ENCODE assay signal across 17 mouse cellular contexts in the genomic region with DNA sequence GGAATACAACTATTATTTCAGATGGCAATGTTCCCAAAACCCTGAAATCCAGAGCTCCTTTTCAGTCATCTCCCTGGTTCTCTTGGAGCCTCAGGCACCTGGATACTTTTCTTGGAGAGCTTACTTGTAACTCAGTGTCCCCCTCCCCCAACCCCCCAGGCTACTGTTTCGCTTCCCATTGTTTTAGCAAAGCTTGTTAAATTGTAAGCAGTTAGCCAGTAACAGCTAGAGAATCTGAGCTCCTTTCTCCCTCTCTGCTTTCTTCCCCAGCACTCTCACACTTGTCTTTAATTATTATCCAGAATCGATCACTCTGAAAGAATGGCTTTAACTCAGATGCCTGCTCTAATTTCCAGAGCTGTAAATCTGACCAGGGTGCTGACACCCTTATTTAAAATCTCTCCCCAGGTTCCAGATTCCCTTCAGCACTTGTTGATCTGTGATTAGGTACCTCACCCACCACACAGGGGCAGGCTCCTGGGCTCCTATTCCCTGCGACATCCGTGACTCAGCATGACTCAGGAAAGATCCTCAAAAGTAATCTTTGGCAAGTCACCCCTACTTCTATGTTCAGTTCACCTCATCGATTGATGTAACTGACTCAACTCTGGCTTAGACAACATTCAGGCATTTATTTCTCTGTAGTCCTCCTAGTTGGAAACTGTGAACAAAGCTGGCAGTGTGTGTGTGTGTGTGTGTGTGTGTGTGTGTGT.
A peak's percentile ranks its signal among the peaks of the same experiment; 100 is the strongest.
DNase-seq lines count a peak whose midpoint lies in the region; ATAC-seq lines count a peak whose summit lies in the region.
"Had no signal": no experiment of that assay in that cellular context is flagged by ENCODE, and none has a peak within 500 bp of the region (broad histone marks: within the 10 kb centered on the region; RNA-seq: fewer than 3 reads in every experiment).

No protein-coding gene starts in this region.

- H3K4me1 ChIP-seq in midbrain, embryonic 14.5 days (ENCODE audit: control insufficient read depth, insufficient read depth, low read length): no peaks in the 10 kb centered on the region
- no peaks in the 10 kb centered on the region for H3K4me1 ChIP-seq in midbrain, embryonic 15.5 days
- H3K4me1 ChIP-seq: forebrain, embryonic 15.5 days; hindbrain, embryonic 15.5 days; liver, embryonic 12.5 days had no signal

- H3K9ac ChIP-seq in midbrain, embryonic 14.5 days (replicated peaks; ENCODE audit: low read length): no peak overlapping the region
- no peak overlapping the region for H3K9ac ChIP-seq in midbrain, embryonic 15.5 days
- H3K9ac ChIP-seq: forebrain, embryonic 15.5 days; hindbrain, embryonic 15.5 days; liver, embryonic 12.5 days had no signal

- 44% methylated on average over 5 of the region's 5 CpGs for WGBS in midbrain, embryonic 14.5 days
- WGBS in midbrain, embryonic 15.5 days: 45% methylated on average over 5 of the region's 5 CpGs

- no peak overlapping the region for H3K4me2 ChIP-seq in midbrain, embryonic 14.5 days (ENCODE audit: low read length)
- no peak overlapping the region for H3K4me2 ChIP-seq in midbrain, embryonic 15.5 days
- H3K4me2 ChIP-seq: forebrain, embryonic 15.5 days; hindbrain, embryonic 15.5 days; liver, embryonic 12.5 days had no signal

- H3K27ac ChIP-seq in midbrain, embryonic 14.5 days (replicated peaks; ENCODE audit: low read depth, low read length): no peak overlapping the region
- H3K27ac ChIP-seq in midbrain, embryonic 15.5 days: no peak overlapping the region
- H3K27ac ChIP-seq: forebrain, embryonic 15.5 days; gastrocnemius, adult 2 months; hindbrain, embryonic 15.5 days; liver, embryonic 12.5 days had no signal

- H3K9me3 ChIP-seq in midbrain, embryonic 14.5 days (ENCODE audit: control insufficient read depth, low read length): no peaks in the 10 kb centered on the region
- no peaks in the 10 kb centered on the region for H3K9me3 ChIP-seq in midbrain, embryonic 15.5 days
- H3K9me3 ChIP-seq: forebrain, embryonic 15.5 days; hindbrain, embryonic 15.5 days; liver, embryonic 12.5 days had no signal

- H3K27me3 ChIP-seq in midbrain, embryonic 14.5 days (ENCODE audit: control insufficient read depth, insufficient read depth, low read length): no peaks in the 10 kb centered on the region
- H3K27me3 ChIP-seq in midbrain, embryonic 15.5 days (replicated peaks): no peaks in the 10 kb centered on the region
- H3K27me3 ChIP-seq: forebrain, embryonic 15.5 days; hindbrain, embryonic 15.5 days; liver, embryonic 12.5 days had no signal

- H3K36me3 ChIP-seq in midbrain, embryonic 14.5 days (ENCODE audit: control insufficient read depth, insufficient read depth, low read length): no peaks in the 10 kb centered on the region
- no peaks in the 10 kb centered on the region for H3K36me3 ChIP-seq in midbrain, embryonic 15.5 days (replicated peaks)
- H3K36me3 ChIP-seq: forebrain, embryonic 15.5 days; hindbrain, embryonic 15.5 days; liver, embryonic 12.5 days had no signal

- DNase-seq in embryo, embryonic 11 days: peak; percentile 7
- DNase-seq in embryo, embryonic 9.5 days (ENCODE audit: extremely low spot score): no peak
- DNase-seq in midbrain, embryonic 14.5 days: peak; percentile 50
- peak; percentile 62 for DNase-seq in ZHBTc4 (ENCODE audit: low read depth, low spot score)
- DNase-seq in retina, embryonic 14.5 days (ENCODE audit: low spot score): peak; percentile 19
- DNase-seq in cerebellum, adult 9-10 months: no peak
- DNase-seq in adrenal gland, postnatal 36 days: no peak
- DNase-seq: cerebellum, adult 18-20 months; gastrocnemius, adult 2 months; heart, postnatal 10 days; kidney, adult 18-20 months; thymus, postnatal 14 days had no signal

- H3K4me3 ChIP-seq in midbrain, embryonic 14.5 days (replicated peaks; ENCODE audit: low read depth, low read length): no peak overlapping the region
- H3K4me3 ChIP-seq in midbrain, embryonic 15.5 days: no peak overlapping the region
- H3K4me3 ChIP-seq: forebrain, embryonic 15.5 days; gastrocnemius, adult 2 months; hindbrain, embryonic 15.5 days; liver, embryonic 12.5 days had no signal

- no peak for ATAC-seq in midbrain, embryonic 14.5 days (ENCODE audit: low FRiP score, low TSS enrichment)
- no peak for ATAC-seq in midbrain, embryonic 15.5 days (replicated peaks)
- ATAC-seq: activated CD4-positive, CD25-positive, alpha-beta regulatory T cell, adult 4 months; forebrain, embryonic 15.5 days; liver, embryonic 12.5 days had no signal

Comparison
In these comparisons a context has a peak if more than half of its experiments do, and no peak if none do; other contexts are left out.
1. DNase-seq: peak in embryo, embryonic 11 days (single experiment), midbrain, embryonic 14.5 days (single experiment), ZHBTc4 (single experiment) and retina, embryonic 14.5 days (single experiment); none in embryo, embryonic 9.5 days (single experiment), cerebellum, adult 9-10 months (single experiment) and adrenal gland, postnatal 36 days (0 of 2).